16 mouse cellular contexts compared by ENCODE assay signal in genomic region chr13:60078331-60079050, GRCm38 (mm10).
DNase-seq lines count a peak whose midpoint lies in the region; ATAC-seq and TF ChIP-seq lines count a peak whose summit lies in the region.
"Had no signal": no experiment of that assay in that cellular context is flagged by ENCODE, and none has a peak within 500 bp of the region (broad histone marks: within the 10 kb centered on the region; RNA-seq: fewer than 3 reads in every experiment).

No protein-coding gene starts in this region.

- H3K27ac ChIP-seq in hindbrain, postnatal 0 days, result no peak overlapping the region
- no peak overlapping the region for H3K27ac ChIP-seq in hindbrain, embryonic 13.5 days
- peak overlapping the region; percentile 76 for H3K27ac ChIP-seq in embryonic facial prominence, embryonic 15.5 days (replicated peaks)
- H3K27ac ChIP-seq: layer of hippocampus, adult 2 months; midbrain, embryonic 12.5 days had no signal

- H3K36me3 ChIP-seq in hindbrain, postnatal 0 days (ENCODE audit: insufficient read depth, low read length), result no peaks in the 10 kb centered on the region
- H3K36me3 ChIP-seq in hindbrain, embryonic 13.5 days, result no peaks in the 10 kb centered on the region
- H3K36me3 ChIP-seq in embryonic facial prominence, embryonic 15.5 days, result no peaks in the 10 kb centered on the region
- H3K36me3 ChIP-seq: midbrain, embryonic 12.5 days had no signal

- no peak for TF ChIP-seq CTCF in hindbrain, postnatal 0 days (IDR thresholded peaks at IDR 0.05; ENCODE audit: low read depth)

- WGBS in hindbrain, postnatal 0 days, result 66% methylated on average over 8 of the region's 8 CpGs
- WGBS in hindbrain, embryonic 13.5 days, result 80% methylated on average over 8 of the region's 8 CpGs
- WGBS in embryonic facial prominence, embryonic 15.5 days, result 53% methylated on average over 8 of the region's 8 CpGs

- peak; percentile 26 for DNase-seq in hindbrain, postnatal 0 days (ENCODE audit: low spot score)
- DNase-seq in ZHBTc4 (ENCODE audit: low read depth, low spot score), result peak; percentile 11
- DNase-seq in heart, postnatal 36 days, result peak; percentile 48 to 52
- no peak for DNase-seq in left cerebral cortex, postnatal 4 days
- DNase-seq in adrenal gland, adult 18-20 months (ENCODE audit: low spot score in 2 of 2), result no peak
- no peak for DNase-seq in cerebellum, adult 9-10 months
- DNase-seq: adrenal gland, adult 8-10 months; forebrain, postnatal 0 days; lung, adult 2 months; right cerebral cortex, adult 18-20 months; thymus, postnatal 36 days had no signal

- ATAC-seq in hindbrain, postnatal 0 days, result no peak
- no peak for ATAC-seq in hindbrain, embryonic 13.5 days (ENCODE audit: low FRiP score)
- ATAC-seq in embryonic facial prominence, embryonic 15.5 days (ENCODE audit: insufficient number of reproducible peaks, low FRiP score, low TSS enrichment, low read depth), result no peak
- ATAC-seq: forebrain, postnatal 0 days; intestine, embryonic 16.5 days had no signal

- no peaks in the 10 kb centered on the region for H3K27me3 ChIP-seq in hindbrain, postnatal 0 days (ENCODE audit: insufficient read depth, low read length)
- H3K27me3 ChIP-seq in hindbrain, embryonic 13.5 days, result no peaks in the 10 kb centered on the region
- no peaks in the 10 kb centered on the region for H3K27me3 ChIP-seq in embryonic facial prominence, embryonic 15.5 days

- no peak overlapping the region for H3K4me3 ChIP-seq in hindbrain, postnatal 0 days (ENCODE audit: low read length)
- H3K4me3 ChIP-seq in hindbrain, embryonic 13.5 days, result no peak overlapping the region
- H3K4me3 ChIP-seq in embryonic facial prominence, embryonic 15.5 days (replicated peaks), result no peak overlapping the region
- H3K4me3 ChIP-seq: layer of hippocampus, adult 2 months; midbrain, embryonic 12.5 days had no signal

- no peak overlapping the region for H3K9ac ChIP-seq in hindbrain, postnatal 0 days (replicated peaks; ENCODE audit: low read length)
- no peak overlapping the region for H3K9ac ChIP-seq in hindbrain, embryonic 13.5 days
- H3K9ac ChIP-seq in embryonic facial prominence, embryonic 15.5 days, result no peak overlapping the region
- H3K9ac ChIP-seq: forebrain, postnatal 0 days; midbrain, embryonic 12.5 days had no signal

- no peak overlapping the region for H3K4me2 ChIP-seq in hindbrain, postnatal 0 days (ENCODE audit: low read depth, low read length)
- H3K4me2 ChIP-seq in hindbrain, embryonic 13.5 days, result no peak overlapping the region
- no peak overlapping the region for H3K4me2 ChIP-seq in embryonic facial prominence, embryonic 15.5 days (replicated peaks)
- H3K4me2 ChIP-seq: midbrain, embryonic 12.5 days had no signal

- intact Hi-C loops in heart, postnatal 36 days (cut with DNase I), result loop anchor here (5.0 kb wide), 1 partner anchor 61 kb away; no protein-coding TSS in a partner anchor
- intact Hi-C loops in left cerebral cortex, postnatal 4 days (cut with DNase I), result no loop called here

- no peaks in the 10 kb centered on the region for H3K9me3 ChIP-seq in hindbrain, postnatal 0 days (ENCODE audit: low read length)
- no peaks in the 10 kb centered on the region for H3K9me3 ChIP-seq in hindbrain, embryonic 13.5 days
- H3K9me3 ChIP-seq in embryonic facial prominence, embryonic 15.5 days (replicated peaks), result no peaks in the 10 kb centered on the region
- H3K9me3 ChIP-seq: midbrain, embryonic 12.5 days had no signal

- H3K4me1 ChIP-seq in hindbrain, postnatal 0 days (ENCODE audit: insufficient read depth, low read length), result 0 out of 2 replicates have a peak, but pooled peaks cover 3% of the 10 kb centered on the region
- H3K4me1 ChIP-seq in hindbrain, embryonic 13.5 days (replicated peaks), result no peaks in the 10 kb centered on the region
- H3K4me1 ChIP-seq in embryonic facial prominence, embryonic 15.5 days, result peaks cover 18% of the 10 kb centered on the region
- H3K4me1 ChIP-seq: midbrain, embryonic 12.5 days had no signal

Comparison
In these comparisons a context has a peak if more than half of its experiments do, and no peak if none do; other contexts are left out.
1. DNase-seq: peak in hindbrain, postnatal 0 days (single experiment), ZHBTc4 (single experiment) and heart, postnatal 36 days (2 of 2); none in left cerebral cortex, postnatal 4 days (single experiment), adrenal gland, adult 18-20 months (0 of 2) and cerebellum, adult 9-10 months (single experiment).